Comparison of ENCODE assay signal across 17 mouse cellular contexts in genomic region chr8:84350960-84351359, GRCm38 (mm10). TPM values are rescaled to one million over a fixed set of nuclear protein-coding genes. Genes with fewer than 3 reads are reported as not detected.
"Had no signal": no experiment of that assay in that cellular context is flagged by ENCODE, and none has a peak within 500 bp of the region (broad histone marks: within the 10 kb centered on the region; RNA-seq: fewer than 3 reads in every experiment).

No protein-coding gene starts in this region.

- H3K4me1 ChIP-seq: liver, embryonic 15.5 days; midbrain, embryonic 13.5 days; midbrain, embryonic 15.5 days; neural tube, embryonic 12.5 days had no signal

- H3K9me3 ChIP-seq: liver, embryonic 15.5 days; midbrain, embryonic 13.5 days; midbrain, embryonic 15.5 days; neural tube, embryonic 12.5 days had no signal

- ATAC-seq: midbrain, embryonic 13.5 days; midbrain, embryonic 15.5 days had no signal

- H3K27me3 ChIP-seq: midbrain, embryonic 15.5 days; neural tube, embryonic 12.5 days had no signal

- H3K9ac ChIP-seq: liver, embryonic 15.5 days; lung, embryonic 14.5 days; midbrain, embryonic 13.5 days; midbrain, embryonic 15.5 days; neural tube, embryonic 12.5 days had no signal

- H3K27ac ChIP-seq: liver, embryonic 15.5 days; midbrain, embryonic 13.5 days; midbrain, embryonic 15.5 days; neural tube, embryonic 12.5 days had no signal

- H3K4me3 ChIP-seq: liver, embryonic 15.5 days; midbrain, embryonic 13.5 days; midbrain, embryonic 15.5 days; neural tube, embryonic 12.5 days had no signal

- H3K4me2 ChIP-seq: liver, embryonic 15.5 days; lung, embryonic 14.5 days; midbrain, embryonic 11.5 days; midbrain, embryonic 13.5 days; midbrain, embryonic 15.5 days; neural tube, embryonic 12.5 days had no signal

- H3K36me3 ChIP-seq: liver, embryonic 15.5 days; midbrain, embryonic 13.5 days; midbrain, embryonic 15.5 days; neural tube, embryonic 12.5 days had no signal

- DNase-seq: lung, adult 18-20 months; lung, embryonic 14.5 days; lung, postnatal 10 days; lung, postnatal 4 days; retina, postnatal 1 day; right cerebral cortex, adult 18-20 months; right cerebral cortex, postnatal 25 days; right cerebral cortex, postnatal 4 days; spleen, adult 18-20 months; thymus, adult 2 months; thymus, postnatal 36 days had no signal

RNA-seq across cellular contexts. Expression of gene Cacna1a, which starts 37.3 kb away (rescaled TPM):
- total RNA-seq: monocyte, adult 5-6 weeks had no signal
